Mouse (Mus musculus) hindbrain, embryonic 15.5 days (tissue): Measurements from ENCODE around the gene Smap2. TPM values are rescaled to one million over a fixed set of nuclear protein-coding genes. Genes with fewer than 3 reads are reported as not detected.

Source experiments
- ATAC-seq: fragments of 200-750 bp; cut with Nextera tagmentation; 2 replicates; pipeline ENCODE4 v1.8.0; 2017; ENCODE audit warnings: low read depth, moderate number of reproducible peaks, moderate TSS enrichment; ENCODE audit not compliant: low FRiP score
- H3K27ac ChIP-seq: fragments of 300-500 bp; sonication (generic); replicated peaks from 2 replicates; pipeline ENCODE4 v1.5.1; 2015; ENCODE audit warnings: mild to moderate bottlenecking, inconsistent platforms
- H3K27me3 ChIP-seq: fragments of 300-500 bp; sonication (generic); 2 replicates; pipeline ENCODE4 v1.6.1; 2015; ENCODE audit warnings: control low read depth, inconsistent platforms
- H3K36me3 ChIP-seq: fragments of 300-500 bp; sonication (generic); 2 replicates; pipeline ENCODE4 v1.6.1; 2015; ENCODE audit warnings: control low read depth, inconsistent platforms
- H3K4me1 ChIP-seq: fragments of 300-500 bp; sonication (generic); replicated peaks from 2 replicates; pipeline ENCODE4 v1.6.1; 2015; ENCODE audit warnings: control low read depth, inconsistent platforms
- H3K4me2 ChIP-seq: fragments of 300-500 bp; sonication (generic); 2 replicates; pipeline ENCODE4 v1.6.1; 2015; ENCODE audit warnings: moderate library complexity, mild to moderate bottlenecking, inconsistent platforms
- H3K4me3 ChIP-seq: fragments of 300-500 bp; sonication (generic); 2 replicates; pipeline ENCODE4 v1.5.1; 2015; ENCODE audit warnings: mild to moderate bottlenecking, inconsistent platforms
- H3K9ac ChIP-seq: fragments of 300-500 bp; sonication (generic); 2 replicates; pipeline ENCODE4 v1.6.1; 2015; ENCODE audit warnings: inconsistent platforms
- H3K9me3 ChIP-seq: fragments of 300-500 bp; sonication (generic); 2 replicates; pipeline ENCODE4 v1.6.1; 2016; ENCODE audit warnings: control low read depth, inconsistent platforms
- WGBS: fragments of 180-500 bp; shearing (Covaris S2); methylation state at CpG from one replicate; pipeline ENCODE4 v1.1.7; 2015; 5-methylcytosine and 5-hydroxymethylcytosine counted together
- polyA plus RNA-seq: library from polyadenylated mRNA; unstranded; fragments of >200 nt; fragmentation: Nextera tagmentation; extraction: Ambion mirVana; gene quantifications from 2 replicates; pipeline ENCODE4 v1.2.1, GENCODE M21; 2015

The Smap2 gene
- polyA plus RNA-seq, 1 experiment from 2014 or later: 48.4 TPM

DNA sequence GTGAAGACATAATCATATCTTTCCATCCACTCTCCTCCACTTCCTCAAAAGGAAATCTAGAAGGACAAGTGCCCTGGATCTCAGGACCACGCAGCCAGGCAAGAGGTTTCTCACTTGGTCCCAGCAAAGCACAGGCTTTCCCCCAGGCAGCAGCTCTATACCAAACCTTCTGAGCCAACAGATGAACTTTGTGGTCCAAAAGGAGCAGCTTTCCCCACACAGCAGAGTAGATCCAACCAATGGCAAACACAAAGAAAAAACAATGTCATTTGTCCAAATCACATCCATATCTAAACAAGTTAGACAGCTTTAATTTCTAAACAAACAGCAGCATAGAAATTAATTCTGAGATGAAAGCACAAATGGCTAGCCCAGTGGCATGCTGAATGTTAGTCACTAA is 15.4 kb downstream of the Smap2 start:
- Histone ChIP-seq H3K4me1 (peaks cover 38% of the 10 kb centered on the region), H3K9me3 (no peaks in the 10 kb centered on the region), H3K27ac (peak overlapping the region; percentile 81), H3K4me3 (no peak overlapping the region), H3K4me2 (no peak overlapping the region), H3K9ac (no peak overlapping the region), H3K36me3 (no peaks in the 10 kb centered on the region; the same call in 1 of the 2 replicates), H3K27me3 (no peaks in the 10 kb centered on the region)
- 82% methylated on average over 1 of the region's 1 CpGs for WGBS
- no peak for ATAC-seq

- 90% methylated on average over 2 of the region's 2 CpGs for WGBS
- H3K27me3 ChIP-seq: no peaks in the 10 kb centered on the region
- H3K4me3 ChIP-seq: no peak overlapping the region
- H3K36me3 ChIP-seq: no peaks in the 10 kb centered on the region; the same call in 1 of the 2 replicates
- H3K27ac ChIP-seq: no peak overlapping the region
- H3K9me3 ChIP-seq: no peaks in the 10 kb centered on the region
- H3K4me1 ChIP-seq: peaks cover 38% of the 10 kb centered on the region
- no peak for ATAC-seq
- H3K4me2 ChIP-seq: no peak overlapping the region
- H3K9ac ChIP-seq: no peak overlapping the region
Observed at GRCm38 (mm10) chr4:121001042-121001441, 16.0 kb downstream of the Smap2 start.

DNA sequence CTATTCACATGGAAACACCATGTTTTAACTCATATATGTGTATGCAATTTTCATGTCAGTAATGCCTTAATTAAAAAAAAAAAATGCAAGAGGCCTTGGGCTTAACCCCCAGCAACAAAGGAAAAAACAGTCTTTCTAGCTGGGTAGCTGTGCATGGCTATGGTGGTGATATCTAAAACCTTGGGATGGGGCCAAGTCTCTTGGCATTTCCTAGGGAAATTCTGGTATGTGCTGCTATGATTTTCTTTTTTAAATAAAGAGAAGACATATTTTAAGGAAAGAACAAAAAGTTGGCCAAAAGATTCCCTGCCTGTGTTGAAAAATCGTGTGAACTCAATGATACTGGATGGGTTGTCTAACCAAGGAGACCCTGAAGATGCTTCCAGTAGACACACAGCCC is 21.1 kb downstream of the Smap2 start:
- Histone ChIP-seq H3K36me3 (no peaks in the 10 kb centered on the region; the same call in 1 of the 2 replicates), H3K4me2 (no peak overlapping the region), H3K27ac (no peak overlapping the region), H3K27me3 (no peaks in the 10 kb centered on the region), H3K4me1 (peaks cover 4% of the 10 kb centered on the region; the same call in 1 of the 2 replicates), H3K9ac (no peak overlapping the region), H3K4me3 (no peak overlapping the region), H3K9me3 (no peaks in the 10 kb centered on the region)
- no peak for ATAC-seq
- WGBS: 90% methylated on average over 1 of the region's 1 CpGs

GRCm38 (mm10) chr4:120993025-120993424 is 24.0 kb downstream of the Smap2 start:
- H3K9ac ChIP-seq: no peak overlapping the region
- no peak overlapping the region for H3K27ac ChIP-seq
- H3K36me3 ChIP-seq: no peaks in the 10 kb centered on the region
- no peaks in the 10 kb centered on the region for H3K9me3 ChIP-seq
- ATAC-seq: no peak
- H3K27me3 ChIP-seq: no peaks in the 10 kb centered on the region
- no peak overlapping the region for H3K4me2 ChIP-seq
- H3K4me1 ChIP-seq: no peaks in the 10 kb centered on the region; the same call in 1 of the 2 replicates
- 95% methylated on average over 1 of the region's 1 CpGs for WGBS
- H3K4me3 ChIP-seq: no peak overlapping the region

DNA sequence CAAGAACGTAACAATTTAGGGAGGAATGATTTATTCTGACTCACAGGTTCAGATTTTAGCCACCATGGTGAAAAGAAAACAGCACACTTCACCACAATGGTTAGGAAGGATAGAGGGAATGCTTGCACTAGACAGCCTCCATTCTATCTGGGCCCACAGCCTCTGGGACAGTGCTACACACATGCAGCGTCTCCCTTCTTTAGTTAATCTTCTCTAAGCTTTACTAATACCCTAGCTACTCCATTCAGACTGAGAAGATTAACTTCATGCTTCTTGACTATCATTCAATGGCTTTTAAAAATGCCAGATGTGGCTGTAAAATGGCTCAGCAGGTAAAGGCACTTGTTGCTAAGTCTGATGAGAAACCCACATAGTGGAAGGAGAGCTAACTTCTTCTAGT is 24.8 kb downstream of the Smap2 start:
- Histone ChIP-seq H3K4me3 (no peak overlapping the region), H3K36me3 (no peaks in the 10 kb centered on the region), H3K9me3 (no peaks in the 10 kb centered on the region), H3K27me3 (no peaks in the 10 kb centered on the region), H3K9ac (no peak overlapping the region), H3K27ac (no peak overlapping the region), H3K4me1 (no peaks in the 10 kb centered on the region; the same call in 1 of the 2 replicates), H3K4me2 (no peak overlapping the region)
- no peak for ATAC-seq
- WGBS: 74% methylated on average over 2 of the region's 2 CpGs

DNA sequence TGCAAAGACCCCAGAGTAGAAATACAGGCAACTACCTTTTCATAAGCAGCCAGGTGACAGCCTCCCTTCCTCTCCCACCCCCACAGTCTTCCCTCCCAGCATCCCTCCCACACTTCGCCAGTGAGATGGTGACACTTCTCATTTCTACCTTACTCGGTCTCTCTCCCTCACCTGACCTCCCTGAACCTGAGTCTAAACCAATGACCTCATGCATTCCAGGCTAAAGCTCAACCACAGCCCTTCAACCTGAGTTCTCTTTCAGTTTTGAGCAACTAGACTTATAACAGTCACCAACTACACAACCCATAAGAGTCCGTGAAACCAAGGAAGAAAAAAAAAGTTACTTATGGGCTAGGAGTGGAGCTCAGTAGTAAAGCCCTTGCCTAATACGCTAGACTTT is 29.7 kb downstream of the Smap2 start:
- Histone ChIP-seq H3K4me3 (no peak overlapping the region), H3K27ac (no peak overlapping the region), H3K27me3 (no peaks in the 10 kb centered on the region), H3K9me3 (no peaks in the 10 kb centered on the region), H3K9ac (no peak overlapping the region), H3K4me1 (peaks cover 4% of the 10 kb centered on the region; the same call in 1 of the 2 replicates), H3K4me2 (no peak overlapping the region), H3K36me3 (peaks cover 9% of the 10 kb centered on the region)
- whole genome bisulfite sequencing: 87% methylated on average over 4 of the region's 4 CpGs
- no peak for ATAC-seq

DNA sequence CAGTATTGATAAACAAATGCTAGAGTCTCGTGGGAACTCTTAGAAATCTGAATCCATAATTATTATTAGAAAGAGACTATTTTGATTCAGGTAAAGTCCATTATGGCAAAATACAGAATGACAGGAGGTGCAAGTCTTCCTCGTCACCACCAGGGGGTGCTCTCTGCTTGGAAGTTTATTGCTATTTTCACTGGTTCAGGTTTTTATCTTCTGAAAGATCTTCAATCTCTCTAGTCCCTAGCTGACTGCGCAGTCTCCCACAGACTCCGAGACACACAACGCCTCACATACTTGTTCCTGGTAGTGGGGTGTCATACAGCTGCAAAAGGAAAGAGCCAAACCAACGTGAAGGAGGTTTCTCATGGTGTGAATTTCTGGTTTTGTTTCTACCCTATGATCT is 30.6 kb downstream of the Smap2 start:
- H3K27me3 ChIP-seq: no peaks in the 10 kb centered on the region
- 22% methylated on average over 6 of the region's 6 CpGs for WGBS
- no peaks in the 10 kb centered on the region for H3K9me3 ChIP-seq
- 0 out of 2 replicates have a peak, but pooled peaks cover 4% of the 10 kb centered on the region for H3K4me1 ChIP-seq
- peak; percentile 65; the same call in 1 of the 2 replicates for ATAC-seq
- no peak overlapping the region for H3K9ac ChIP-seq
- 0 out of 2 replicates have a peak overlapping the region, but pooled peaks have one; percentile 5 for H3K27ac ChIP-seq
- H3K4me3 ChIP-seq: no peak overlapping the region
- peaks cover 12% of the 10 kb centered on the region for H3K36me3 ChIP-seq
- no peak overlapping the region for H3K4me2 ChIP-seq

DNA sequence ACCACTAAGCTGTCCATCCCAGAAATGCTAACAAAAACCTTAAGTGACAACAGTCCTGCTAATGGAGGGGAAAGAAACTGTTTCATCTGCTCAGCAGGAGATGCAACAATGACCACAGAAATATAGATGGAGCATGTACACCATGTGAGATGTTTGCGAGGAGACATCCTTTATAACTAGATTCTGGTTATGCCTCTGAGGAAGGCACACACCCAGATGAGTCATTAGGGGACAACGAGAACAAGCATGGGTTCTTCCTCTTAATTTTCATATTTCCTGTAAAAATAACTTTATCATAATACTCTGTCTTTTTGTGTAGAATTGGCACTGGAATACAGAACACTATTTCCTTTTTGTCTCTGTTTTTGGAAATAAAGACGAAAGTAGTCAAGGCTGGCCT is 38.8 kb downstream of the Smap2 start:
- no peaks in the 10 kb centered on the region for H3K9me3 ChIP-seq
- no peak overlapping the region for H3K9ac ChIP-seq
- no peaks in the 10 kb centered on the region for H3K4me1 ChIP-seq
- H3K36me3 ChIP-seq: peaks cover 39% of the 10 kb centered on the region
- no peak overlapping the region for H3K4me2 ChIP-seq
- H3K4me3 ChIP-seq: no peak overlapping the region
- H3K27me3 ChIP-seq: no peaks in the 10 kb centered on the region
- ATAC-seq: no peak
- H3K27ac ChIP-seq: no peak overlapping the region
- WGBS: 90% methylated on average over 3 of the region's 3 CpGs

- Histone ChIP-seq H3K4me1 (no peaks in the 10 kb centered on the region), H3K4me3 (no peak overlapping the region), H3K27me3 (no peaks in the 10 kb centered on the region), H3K9ac (no peak overlapping the region), H3K9me3 (no peaks in the 10 kb centered on the region), H3K36me3 (peaks cover 50% of the 10 kb centered on the region), H3K4me2 (no peak overlapping the region), H3K27ac (no peak overlapping the region)
- ATAC-seq: no peak
- WGBS: 92% methylated on average over 4 of the region's 4 CpGs
Observed at GRCm38 (mm10) chr4:120975428-120975734, 41.7 kb downstream of the Smap2 start.

DNA sequence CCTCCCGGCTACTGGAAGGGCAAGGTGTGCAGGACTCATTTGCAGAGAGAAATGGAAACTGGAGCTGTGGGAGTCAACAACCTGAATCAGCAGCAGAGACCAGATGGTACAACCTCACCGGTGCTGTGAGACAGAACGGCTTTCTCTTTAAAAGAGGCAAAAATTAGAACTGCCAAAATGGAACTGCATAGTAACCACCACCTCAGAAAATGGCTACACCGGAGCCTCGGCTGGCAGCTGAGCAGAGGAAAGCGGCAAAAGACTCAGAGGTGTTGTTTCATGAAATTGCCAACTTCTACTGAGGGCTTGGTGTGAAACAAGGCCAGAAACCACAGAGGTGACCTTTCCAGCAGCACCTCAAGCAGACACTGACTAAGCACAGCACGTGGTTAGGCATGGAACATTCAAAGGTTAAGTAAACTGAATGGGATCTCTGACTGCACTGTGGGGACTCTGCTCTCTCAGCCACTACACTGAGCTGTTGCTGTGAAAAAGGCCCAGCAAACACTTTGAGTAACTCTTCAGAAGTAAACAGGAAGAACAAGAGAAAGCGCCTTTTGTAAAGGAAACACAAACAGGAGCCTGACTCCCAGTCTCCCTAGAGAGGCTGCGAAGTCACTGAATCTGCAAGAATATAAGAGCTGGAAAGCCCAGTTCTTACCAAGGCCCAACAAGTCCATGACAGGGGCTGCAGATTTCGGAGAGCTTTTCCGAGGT is 42.2 kb downstream of the Smap2 start:
- no peak overlapping the region for H3K9ac ChIP-seq
- 84% methylated on average over 11 of the region's 11 CpGs for WGBS
- no peaks in the 10 kb centered on the region for H3K9me3 ChIP-seq
- H3K4me3 ChIP-seq: no peak overlapping the region
- no peak for ATAC-seq
- peaks cover 49% of the 10 kb centered on the region for H3K36me3 ChIP-seq
- no peak overlapping the region for H3K27ac ChIP-seq
- no peaks in the 10 kb centered on the region for H3K27me3 ChIP-seq
- H3K4me1 ChIP-seq: no peaks in the 10 kb centered on the region
- no peak overlapping the region for H3K4me2 ChIP-seq

DNA sequence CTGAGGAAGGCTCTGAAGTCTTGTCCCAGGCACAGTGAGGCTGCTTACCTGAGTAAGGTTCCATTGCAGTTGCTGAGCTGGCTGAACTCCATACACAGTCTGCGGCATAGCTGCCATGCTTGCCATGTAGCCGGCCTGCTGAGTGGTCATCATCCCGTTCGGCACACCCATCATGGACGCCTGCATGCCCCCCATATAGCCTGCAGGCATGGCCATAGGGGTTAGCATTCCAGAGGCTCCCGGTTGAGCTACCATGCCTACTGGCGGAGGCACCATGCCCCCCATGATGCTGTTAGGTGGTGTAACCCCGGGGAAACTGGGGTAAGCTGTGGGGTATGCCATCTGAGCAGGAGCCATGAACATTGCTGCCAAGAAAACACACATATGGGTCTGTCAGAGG is 45.2 kb downstream of the Smap2 start:
- no peaks in the 10 kb centered on the region for H3K9me3 ChIP-seq
- H3K4me1 ChIP-seq: no peaks in the 10 kb centered on the region
- H3K4me3 ChIP-seq: no peak overlapping the region
- H3K27me3 ChIP-seq: no peaks in the 10 kb centered on the region
- ATAC-seq: no peak
- H3K36me3 ChIP-seq: peaks cover 61% of the 10 kb centered on the region
- 92% methylated on average over 8 of the region's 8 CpGs for WGBS
- H3K27ac ChIP-seq: no peak overlapping the region
- no peak overlapping the region for H3K9ac ChIP-seq
- H3K4me2 ChIP-seq: no peak overlapping the region

- no peak overlapping the region for H3K9ac ChIP-seq
- H3K4me2 ChIP-seq: no peak overlapping the region
- no peaks in the 10 kb centered on the region for H3K9me3 ChIP-seq
- H3K27ac ChIP-seq: no peak overlapping the region
- H3K4me3 ChIP-seq: no peak overlapping the region
- no peaks in the 10 kb centered on the region for H3K4me1 ChIP-seq
- peaks cover 57% of the 10 kb centered on the region for H3K36me3 ChIP-seq
- 0 out of 2 replicates have a peak, but pooled peaks have one; percentile 45 for ATAC-seq
- no peaks in the 10 kb centered on the region for H3K27me3 ChIP-seq
- 92% methylated on average over 5 of the region's 5 CpGs for WGBS
Observed at GRCm38 (mm10) chr4:120969382-120970146, 47.5 kb downstream of the Smap2 start.
